Mouse (Mus musculus): ENCODE results near the gene Stradb.
"Not testable (repeated sequence)": the region's sequence is repeated elsewhere in the genome, so short reads cannot be mapped to it uniquely, and the experiment has no call there.

DNA sequence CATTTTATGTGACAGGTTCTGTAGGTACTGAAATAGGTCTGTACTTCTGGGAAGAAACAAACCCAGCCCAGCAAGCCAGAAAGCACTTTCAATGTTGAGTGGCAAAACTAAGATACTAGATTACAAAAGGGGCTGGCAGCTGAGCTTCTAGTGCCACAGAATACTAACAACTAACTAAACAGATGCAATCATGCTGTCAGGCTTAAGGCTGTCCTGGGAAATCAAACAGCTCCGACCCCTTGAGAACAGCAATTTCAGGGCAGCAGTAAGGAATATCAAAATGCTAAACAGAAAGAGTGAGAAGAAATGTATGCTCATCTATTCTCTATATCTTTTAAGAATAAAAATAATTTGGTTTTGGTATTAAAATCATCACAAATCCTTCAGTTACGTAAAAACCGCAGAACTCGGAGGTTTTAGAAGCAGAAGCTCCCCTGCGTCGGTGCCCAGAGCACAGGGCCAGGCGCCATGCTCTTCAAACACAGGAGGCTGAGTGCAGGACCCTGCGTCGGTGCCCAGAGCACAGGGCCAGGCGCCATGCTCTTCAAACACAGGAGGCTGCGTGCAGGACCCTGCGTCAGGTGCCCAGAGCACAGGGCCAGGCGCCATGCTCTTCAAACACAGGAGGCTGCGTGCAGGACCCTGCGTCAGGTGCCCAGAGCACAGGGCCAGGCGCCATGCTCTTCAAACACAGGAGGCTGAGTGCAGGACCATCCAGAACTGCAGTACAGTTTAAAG is 14.4 kb upstream of the Stradb start:
- TF ChIP-seq CTCF (IDR thresholded peaks at IDR 0.05; ENCODE audit: control insufficient read depth, insufficient read depth, insufficient read length); FOSL1 (IDR thresholded peaks at IDR 0.05; ENCODE audit: insufficient read depth, low read length, poor library complexity, severe bottlenecking); USF1 (IDR thresholded peaks at IDR 0.05; ENCODE audit: low read depth): not testable (repeated sequence)
